Mouse (Mus musculus) MEL (cell line): ENCODE measurements around the gene Sec23ip.

ENCODE experiments used
- CHD1 ChIP-seq: IDR thresholded peaks from 2 replicates; pipeline ENCODE4 v1.6.1; 2012; ENCODE audit warnings: low read depth, mild to moderate bottlenecking, inconsistent platforms, low read length, improper control_type of control experiment
- CHD2 ChIP-seq: IDR thresholded peaks from 2 replicates; pipeline ENCODE4 v1.6.1; 2011; ENCODE audit warnings: low read length, improper control_type of control experiment
- CTCF ChIP-seq, 3 experiments: IDR thresholded peaks in 2 of 3; conservative IDR thresholded peaks in 1 of 3; 2 replicates each; pipeline ENCODE4 v1.5.1; 2011 to 2012; ENCODE audit warnings: low read length in 3 of 3, low read depth in 2 of 3, mild to moderate bottlenecking in 2 of 3, improper control_type of control experiment in 1 of 3, inconsistent platforms in 1 of 3, mixed read lengths in 1 of 3, moderate library complexity in 1 of 3; ENCODE audit not compliant: control insufficient read depth in 1 of 3, insufficient read depth in 1 of 3, poor library complexity in 1 of 3, severe bottlenecking in 1 of 3
- MAZ ChIP-seq: IDR thresholded peaks from 2 replicates; pipeline ENCODE4 v1.6.1; 2012; ENCODE audit warnings: low read depth, mild to moderate bottlenecking, inconsistent platforms, low read length, improper control_type of control experiment
- MYC ChIP-seq: IDR thresholded peaks from 2 replicates; pipeline ENCODE4 v1.6.1; 2011; ENCODE audit warnings: low read depth, mild to moderate bottlenecking, low read length, improper control_type of control experiment, moderate library complexity
- POLR2A ChIP-seq, 2 experiments: IDR thresholded peaks; 2 replicates each; pipeline ENCODE4 v1.6.1; 2011 to 2012; ENCODE audit warnings: low read length in 2 of 2, mild to moderate bottlenecking in 2 of 2, control low read depth in 1 of 2, improper control_type of control experiment in 1 of 2, low read depth in 1 of 2, moderate library complexity in 1 of 2; ENCODE audit not compliant: control insufficient read depth in 1 of 2, insufficient read depth in 1 of 2, poor library complexity in 1 of 2
- POLR2AphosphoS5 ChIP-seq: IDR thresholded peaks from 2 replicates; pipeline ENCODE4 v1.6.1; 2012; ENCODE audit warnings: low read depth, borderline replicate concordance, mild to moderate bottlenecking, inconsistent platforms, low read length, moderate library complexity, mixed read lengths

- no peak for TF ChIP-seq POLR2A (IDR thresholded peaks at IDR 0.05; ENCODE audit: control insufficient read depth in 1 of 2, insufficient read depth in 1 of 2, low read depth in 1 of 2, low read length in 2 of 2, poor library complexity in 1 of 2)
- TF ChIP-seq CHD1: no peak
- TF ChIP-seq CTCF (IDR thresholded peaks at IDR 0.05 in 2 of 3, conservative IDR thresholded peaks at IDR 0.05 in 1 of 3; ENCODE audit: control insufficient read depth in 1 of 3, insufficient read depth in 1 of 3, low read depth in 2 of 3, low read length in 3 of 3, poor library complexity in 1 of 3, severe bottlenecking in 1 of 3): no peak
- TF ChIP-seq POLR2AphosphoS5: no peak
- TF ChIP-seq MYC: no peak
- no peak for TF ChIP-seq CHD2
- no peak for TF ChIP-seq MAZ
Measured at GRCm38 (mm10) chr7:128750296-128750695, 5.6 kb downstream of the Sec23ip start.
